Mouse (Mus musculus): ENCODE measurements around the gene Pip5k1c. TPM values are rescaled to one million over a fixed set of nuclear protein-coding genes. Genes with fewer than 3 reads are reported as not detected.

Pip5k1c gene
- total RNA-seq, 2 experiments from 2014 or later, result 52.0 to 55.4 TPM

GRCm38 (mm10) chr10:81349961-81350350 lies 57.2 kb downstream of the Pip5k1c start:
- no peak for DNase-seq

DNA sequence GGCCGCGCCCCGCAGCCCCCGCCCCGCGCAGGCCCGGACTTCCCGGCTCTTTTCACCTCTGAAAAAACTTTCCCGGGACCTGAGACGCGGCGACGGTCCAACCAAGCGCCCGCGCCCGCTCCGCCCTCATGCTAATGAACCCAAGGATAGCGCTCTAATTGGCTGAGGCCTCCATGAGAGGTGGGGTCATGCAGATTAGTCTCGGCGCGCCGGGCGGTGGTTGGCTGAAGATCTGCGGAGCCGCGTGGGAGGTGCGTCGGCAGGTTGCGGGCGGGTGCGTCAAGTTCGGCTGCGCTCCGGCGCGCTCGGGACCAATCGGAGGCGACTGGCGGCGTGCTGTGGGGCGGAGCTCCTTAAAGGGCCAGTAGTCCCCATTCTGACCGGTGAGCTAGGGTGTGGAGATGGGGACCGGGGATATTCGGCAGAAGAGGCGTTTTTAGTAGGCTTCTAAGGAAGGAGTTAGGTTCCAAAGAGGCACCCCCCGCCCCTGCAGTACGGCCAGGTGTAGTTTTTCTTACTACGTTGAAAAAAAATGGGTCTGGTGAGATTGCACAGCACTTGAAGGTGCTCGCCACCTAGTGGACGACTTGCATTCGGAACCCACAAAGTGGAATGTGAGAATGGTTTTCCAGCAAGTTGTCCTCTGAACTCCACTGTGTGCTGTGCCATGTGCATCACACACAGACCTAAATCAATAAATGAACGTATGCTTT lies 57.7 kb downstream of the Pip5k1c start, which contains the start of gene Hmg20b:
Gene Hmg20b, minus strand, starts transcription at position 130 of the 713 bp plus-strand sequence.
- DNase-seq, result peak; percentile 99

DNA sequence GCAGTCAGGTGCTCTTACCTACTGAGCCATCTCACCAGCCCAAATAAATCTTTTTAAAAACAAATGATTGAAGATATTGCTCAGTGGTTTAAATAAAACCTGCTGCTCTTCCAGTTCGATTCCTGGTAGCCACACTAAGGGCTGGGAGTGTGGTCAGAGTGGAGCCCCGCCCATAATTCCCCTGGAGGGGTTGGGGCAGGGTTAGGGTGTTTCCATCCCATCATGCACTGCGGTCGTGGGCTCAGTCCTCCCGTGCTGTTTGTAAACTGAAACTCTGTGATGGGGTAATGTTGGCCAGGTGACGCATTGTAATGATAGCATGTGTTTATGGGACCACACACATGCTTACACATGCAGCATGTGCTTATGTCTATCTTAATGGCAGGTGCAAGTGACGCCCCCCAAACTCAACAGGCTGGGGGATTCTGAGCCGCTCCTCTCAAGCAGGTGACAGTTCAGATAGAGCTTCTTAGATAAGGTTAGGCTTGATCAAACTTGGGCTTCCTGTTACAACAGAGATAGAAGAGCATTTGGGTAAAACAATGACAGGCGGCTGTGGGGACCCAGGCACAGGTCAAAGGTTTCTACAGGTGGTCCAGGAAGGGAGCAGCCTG lies 59.0 kb downstream of the Pip5k1c start:
- no peak for DNase-seq

GRCm38 (mm10) chr10:81354738-81355477 lies 62.1 kb downstream of the Pip5k1c start:
- DNase-seq, result no peak

GRCm38 (mm10) chr10:81355533-81355932 lies 62.8 kb downstream of the Pip5k1c start:
- DNase-seq, result no peak

DNA sequence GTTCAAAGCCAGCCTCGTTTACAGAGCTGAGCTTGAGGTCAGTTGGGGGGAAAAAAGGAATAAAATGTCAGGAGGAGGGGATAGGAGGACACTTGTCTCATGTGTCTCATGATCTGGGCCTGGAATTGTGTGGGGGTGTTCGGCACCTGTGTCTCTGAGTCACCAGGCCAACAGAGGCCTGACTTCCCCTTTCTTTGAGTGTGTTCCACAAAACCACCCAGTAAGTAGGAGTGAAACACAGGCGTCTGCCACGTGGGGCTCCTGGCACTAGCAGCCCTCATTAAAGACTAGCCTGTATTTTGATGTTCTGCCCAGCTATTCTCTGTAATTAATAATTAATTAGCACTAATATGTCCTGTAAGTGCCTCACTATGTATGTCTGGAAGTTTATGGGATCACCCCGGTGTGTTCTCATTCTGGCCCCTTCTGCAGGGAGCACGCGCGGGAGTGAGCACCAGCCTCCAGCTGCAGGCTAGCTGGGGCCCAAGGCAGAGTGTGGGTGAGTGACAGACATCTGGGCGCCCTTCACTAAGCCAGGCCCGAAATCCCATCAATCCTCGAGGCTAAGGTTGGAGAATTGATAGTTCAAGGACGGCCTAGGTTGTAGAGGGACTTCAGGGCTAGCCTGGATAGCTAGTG lies 63.7 kb downstream of the Pip5k1c start:
- no peak for DNase-seq

DNA sequence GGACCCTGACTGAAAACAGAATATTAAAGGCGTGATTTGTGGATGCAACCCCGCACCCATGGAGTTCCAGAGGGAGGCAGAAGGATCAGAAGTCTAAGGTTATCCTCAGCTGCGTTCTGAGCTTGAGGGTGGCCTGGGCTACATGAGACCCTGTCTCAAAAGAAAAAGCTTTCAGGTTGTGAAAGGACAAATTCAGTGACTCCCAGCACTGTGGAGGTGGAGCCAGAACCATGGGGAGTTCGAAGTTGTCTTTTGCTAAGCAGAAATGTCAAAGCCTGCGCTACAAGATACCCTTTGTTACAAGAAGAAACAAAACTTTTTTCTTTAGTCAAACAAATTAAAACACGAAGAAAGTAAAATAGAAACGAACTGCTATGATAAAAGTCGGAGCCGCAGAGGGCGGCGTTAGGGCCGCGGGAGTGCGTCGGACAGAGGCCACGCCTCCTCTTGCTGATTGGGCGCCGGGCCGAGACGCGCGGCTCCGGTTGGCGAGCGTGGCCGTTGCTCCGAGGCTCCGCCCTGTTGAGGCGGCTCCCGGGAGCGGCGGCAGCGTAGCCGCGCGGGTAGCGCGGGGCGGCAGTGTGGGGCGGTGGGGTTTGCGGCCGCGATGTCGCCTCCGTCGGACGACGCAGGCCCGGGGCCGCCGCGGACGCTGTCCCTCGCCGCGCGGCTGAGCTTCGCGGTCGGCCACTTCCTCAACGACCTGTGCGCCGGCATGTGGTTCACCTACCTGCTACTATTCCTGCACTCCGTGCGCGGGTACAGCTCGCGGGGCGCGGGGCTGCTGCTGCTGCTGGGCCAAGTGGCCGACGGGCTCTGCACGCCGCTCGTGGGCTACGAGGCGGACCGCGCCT lies 64.5 kb downstream of the Pip5k1c start, which contains the start of gene Mfsd12:
Gene Mfsd12, plus strand, starts transcription at position 501 of the 854 bp plus-strand sequence.
- DNase-seq, result peak; percentile 94

GRCm38 (mm10) chr10:81358209-81358608 lies 65.4 kb downstream of the Pip5k1c start:
- DNase-seq, result no peak

DNA sequence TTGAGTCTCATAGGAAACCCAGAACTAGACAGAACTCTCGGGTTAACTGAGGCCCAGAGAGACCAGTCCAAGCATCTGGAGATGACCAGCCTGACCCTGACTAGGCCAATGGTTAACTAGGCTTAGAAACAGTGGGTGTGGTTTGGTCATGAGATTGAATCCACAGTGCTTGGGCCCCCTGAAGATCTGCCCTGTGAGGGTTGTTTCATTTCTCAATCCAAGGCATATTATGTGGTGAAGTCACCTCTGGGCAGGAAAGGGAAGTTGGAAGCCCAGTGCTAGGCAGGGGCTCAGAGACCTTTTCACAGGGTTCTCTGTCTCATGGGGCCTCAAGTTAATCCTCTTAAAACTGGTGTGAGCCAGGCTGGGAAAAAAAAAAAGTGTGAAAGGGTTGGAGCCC lies 66.1 kb downstream of the Pip5k1c start:
- no peak for DNase-seq

DNA sequence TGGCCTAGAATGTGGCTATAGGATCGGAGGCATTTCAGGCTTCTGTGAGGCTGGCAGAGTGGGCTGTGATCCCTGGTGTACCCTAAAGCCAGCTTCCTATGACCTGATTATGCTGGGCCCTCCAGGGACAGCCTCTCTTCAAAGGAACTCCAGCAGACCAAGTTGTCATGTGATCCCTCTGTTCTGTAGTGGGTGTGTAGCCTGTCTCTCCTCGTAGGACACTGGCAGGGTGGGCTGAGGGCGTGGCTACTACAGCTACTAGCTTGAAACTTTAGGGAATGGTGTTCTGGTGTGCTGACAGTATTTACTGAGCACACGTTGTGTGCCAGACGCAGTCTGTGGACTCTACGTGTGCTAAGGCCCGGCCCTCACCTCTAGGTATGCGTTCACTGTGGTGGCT lies 68.0 kb downstream of the Pip5k1c start:
- no peak for DNase-seq

DNA sequence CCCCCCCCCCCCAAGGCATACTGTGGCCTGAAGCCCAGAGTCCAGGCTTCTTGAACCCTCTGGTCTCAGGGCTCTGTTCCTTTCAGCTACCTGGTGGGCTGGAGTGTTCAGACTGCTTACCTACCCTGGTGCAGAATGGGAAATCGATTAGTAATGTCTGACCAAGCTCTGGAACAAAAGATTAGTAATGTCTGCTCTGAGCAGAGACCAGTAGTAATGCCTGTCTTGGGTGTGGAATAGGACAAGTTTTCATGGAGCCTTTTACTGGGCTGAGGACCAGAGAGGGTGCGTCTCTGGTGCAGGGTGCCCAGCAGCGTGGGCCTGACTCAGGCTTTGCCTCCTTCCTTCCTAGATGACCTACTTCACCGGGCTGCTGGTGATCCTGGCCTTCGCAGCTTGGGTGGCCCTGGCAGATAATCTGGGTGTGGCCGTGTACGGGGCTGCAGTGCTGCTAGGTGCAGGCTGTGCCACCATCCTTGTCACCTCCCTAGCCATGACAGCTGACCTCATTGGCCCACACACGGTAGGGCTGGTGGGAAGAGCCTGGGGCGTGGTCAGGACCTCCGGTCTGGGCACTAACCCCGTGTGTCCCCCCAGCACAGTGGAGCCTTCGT lies 69.7 kb downstream of the Pip5k1c start:
- DNase-seq, result no peak

DNA sequence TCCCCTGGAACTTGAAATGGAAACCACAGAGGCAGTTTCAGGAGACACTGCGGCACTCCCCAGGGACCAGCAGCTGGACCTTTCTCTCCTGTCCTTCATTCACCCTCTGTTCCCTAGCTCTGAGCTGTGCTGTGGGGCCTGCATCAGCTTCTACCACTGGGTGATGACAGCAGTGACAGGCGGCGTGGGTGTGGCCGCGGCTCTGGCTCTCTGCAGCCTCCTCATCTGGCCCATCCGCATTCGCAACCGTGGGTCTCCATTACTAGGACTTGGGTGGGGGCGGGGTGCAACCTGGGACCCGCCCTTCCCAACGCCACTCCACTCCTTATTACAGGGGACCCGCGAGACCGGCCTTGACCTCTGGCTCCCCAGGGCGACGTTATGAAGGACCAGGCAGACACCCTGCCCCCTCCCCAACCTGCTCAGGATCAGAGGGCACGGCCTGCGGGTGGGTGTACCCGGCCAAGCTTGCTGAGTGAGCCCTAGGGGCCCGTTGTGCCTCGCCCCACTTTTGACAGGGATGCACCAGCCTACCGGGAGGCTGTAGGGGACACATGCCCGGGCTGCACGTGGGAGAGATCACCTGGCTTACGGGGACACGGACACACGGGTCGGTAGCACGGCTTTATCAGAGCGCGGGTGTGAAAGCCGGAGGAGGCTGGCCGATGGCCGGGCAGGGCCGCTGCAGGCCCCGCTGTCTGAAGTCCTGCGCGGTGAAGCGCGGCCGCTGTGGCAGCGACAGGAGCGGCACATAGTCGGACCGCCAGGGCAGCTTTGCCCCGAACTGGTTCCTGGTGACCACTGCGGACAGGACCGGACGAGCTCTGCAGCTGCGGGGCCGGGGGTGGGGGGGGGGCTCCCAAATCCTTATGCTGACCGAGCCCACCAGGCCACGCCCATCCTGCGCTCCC lies 70.9 kb downstream of the Pip5k1c start:
- DNase-seq, result peak; percentile 74

GRCm38 (mm10) chr10:81364666-81365065 lies 71.9 kb downstream of the Pip5k1c start:
- DNase-seq, result peak; percentile 61

DNA sequence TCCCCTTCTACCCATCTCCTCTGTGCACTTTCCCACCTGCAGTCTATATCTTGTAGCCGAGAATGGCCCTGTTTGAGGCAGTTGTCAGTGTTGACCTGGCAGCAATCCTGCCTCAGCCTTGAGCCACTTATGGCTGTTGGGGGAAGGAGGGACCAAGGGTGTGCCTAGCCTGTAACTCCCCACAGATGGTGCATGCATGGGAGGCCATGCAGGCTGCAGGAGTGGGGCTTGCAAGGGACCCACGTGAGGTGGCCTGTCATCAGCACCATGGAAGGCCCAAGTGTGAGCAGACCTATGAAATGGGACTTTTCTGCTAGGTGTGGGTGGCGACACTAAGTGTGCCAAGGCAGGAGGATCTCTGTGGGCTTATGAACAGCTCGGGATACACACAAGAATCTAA lies 72.3 kb downstream of the Pip5k1c start:
- DNase-seq, result no peak

- DNase-seq, result no peak
Measured at GRCm38 (mm10) chr10:81365672-81366476, 73.1 kb downstream of the Pip5k1c start, which contains the start of gene 4930404N11Rik. Gene 4930404N11Rik (minus strand): TSS chr10:81365816.

DNA sequence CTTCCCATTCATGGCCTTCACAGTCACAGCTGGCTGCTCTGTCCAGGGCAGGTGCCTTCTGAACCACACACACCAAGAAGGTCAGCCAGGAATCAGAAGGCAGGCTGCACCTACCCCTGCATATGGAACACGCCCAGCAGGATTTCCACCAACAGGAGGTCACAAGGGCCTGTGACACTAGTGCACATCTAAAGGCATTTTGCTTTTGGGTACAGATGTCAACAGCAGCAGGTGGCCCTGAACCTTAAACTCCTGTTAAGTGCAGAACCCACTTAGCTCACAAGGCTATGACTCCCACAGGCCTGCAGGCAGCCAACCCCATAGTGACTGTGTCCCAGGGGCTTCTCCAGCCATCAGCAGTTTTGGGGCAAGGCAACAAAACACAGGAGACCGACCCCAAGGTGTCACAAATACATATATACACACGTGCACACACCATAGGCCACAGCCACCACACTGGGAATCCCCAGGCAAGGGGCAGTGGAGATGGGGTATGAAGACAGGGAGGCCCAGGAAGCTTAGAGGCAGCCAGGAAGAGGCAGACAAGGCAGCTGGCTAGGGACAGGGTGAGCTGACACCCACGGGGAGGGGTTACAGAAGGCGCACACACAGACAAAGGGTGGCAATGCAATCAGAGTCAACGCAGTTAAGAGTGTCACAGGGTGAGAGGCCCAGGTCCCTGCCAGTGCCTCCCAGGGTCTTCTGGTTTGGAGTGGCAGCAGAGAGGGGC lies 73.9 kb downstream of the Pip5k1c start:
- DNase-seq, result no peak

- DNase-seq, result no peak
Measured at GRCm38 (mm10) chr10:81367207-81367495, 74.4 kb downstream of the Pip5k1c start.
